Mouse (Mus musculus): Measurements from ENCODE around the gene Enpp6. TPM values are rescaled to one million over a fixed set of nuclear protein-coding genes. Genes with fewer than 3 reads are reported as not detected.

Gene Enpp6
- polyA plus RNA-seq, 1 experiment from 2014 or later: 2.5 TPM

GRCm38 (mm10) chr8:47061105-47061720, 74.5 kb downstream of the Enpp6 start:
- Histone ChIP-seq H3K4me3 (no peak overlapping the region), H3K4me1 (replicated peaks) (no peaks in the 10 kb centered on the region; the same call in 1 of the 2 replicates), H3K9me3 (replicated peaks) (no peaks in the 10 kb centered on the region), H3K4me2 (no peak overlapping the region), H3K36me3 (no peaks in the 10 kb centered on the region), H3K27ac (ENCODE audit: poor library complexity, severe bottlenecking) (no peak overlapping the region), H3K27me3 (replicated peaks) (no peaks in the 10 kb centered on the region), H3K9ac (no peak overlapping the region; the same call in 1 of the 2 replicates)
- no peak for ATAC-seq (ENCODE audit: insufficient number of reproducible peaks, low FRiP score)
- 29% methylated on average over 7 of the region's 7 CpGs for WGBS

- no peak for ATAC-seq (ENCODE audit: insufficient number of reproducible peaks, low FRiP score)
- H3K9ac ChIP-seq: no peak overlapping the region
- WGBS: 82% methylated on average over 9 of the region's 9 CpGs
- H3K27me3 ChIP-seq (replicated peaks): no peaks in the 10 kb centered on the region
- no peaks in the 10 kb centered on the region for H3K9me3 ChIP-seq (replicated peaks)
- no peak overlapping the region for H3K4me3 ChIP-seq
- no peak overlapping the region for H3K4me2 ChIP-seq
- H3K4me1 ChIP-seq (replicated peaks): no peaks in the 10 kb centered on the region
- H3K27ac ChIP-seq (ENCODE audit: poor library complexity, severe bottlenecking): no peak overlapping the region
- no peaks in the 10 kb centered on the region for H3K36me3 ChIP-seq
Observed at GRCm38 (mm10) chr8:47067121-47067520, 80.4 kb downstream of the Enpp6 start.

GRCm38 (mm10) chr8:47069634-47070033, 82.9 kb downstream of the Enpp6 start:
- H3K27me3 ChIP-seq (replicated peaks): no peaks in the 10 kb centered on the region

GRCm38 (mm10) chr8:47072001-47072400, 85.3 kb downstream of the Enpp6 start:
- Histone ChIP-seq H3K36me3 (no peaks in the 10 kb centered on the region), H3K9me3 (replicated peaks) (peaks cover 10% of the 10 kb centered on the region), H3K27me3 (replicated peaks) (no peaks in the 10 kb centered on the region), H3K9ac (no peak overlapping the region), H3K27ac (ENCODE audit: poor library complexity, severe bottlenecking) (no peak overlapping the region), H3K4me1 (replicated peaks) (no peaks in the 10 kb centered on the region), H3K4me2 (no peak overlapping the region), H3K4me3 (no peak overlapping the region)
- 76% methylated on average over 5 of the region's 5 CpGs for WGBS
- ATAC-seq (ENCODE audit: insufficient number of reproducible peaks, low FRiP score): no peak

More at GRCm38 (mm10) chr8:47069634-47070033, 82.9 kb downstream of the Enpp6 start:
- Histone ChIP-seq H3K4me2 (no peak overlapping the region), H3K4me1 (replicated peaks) (no peaks in the 10 kb centered on the region), H3K4me3 (no peak overlapping the region), H3K9me3 (replicated peaks) (no peaks in the 10 kb centered on the region), H3K27ac (ENCODE audit: poor library complexity, severe bottlenecking) (no peak overlapping the region), H3K36me3 (no peaks in the 10 kb centered on the region), H3K9ac (no peak overlapping the region)
- no peak for ATAC-seq (ENCODE audit: insufficient number of reproducible peaks, low FRiP score)
- WGBS: 80% methylated on average over 3 of the region's 3 CpGs

GRCm38 (mm10) chr8:47075941-47076555, 89.4 kb downstream of the Enpp6 start:
- H3K4me1 ChIP-seq (replicated peaks): no peaks in the 10 kb centered on the region
- no peaks in the 10 kb centered on the region for H3K27me3 ChIP-seq (replicated peaks)
- H3K4me3 ChIP-seq: no peak overlapping the region
- H3K36me3 ChIP-seq: no peaks in the 10 kb centered on the region
- H3K9ac ChIP-seq: no peak overlapping the region
- H3K4me2 ChIP-seq: no peak overlapping the region
- peaks cover 11% of the 10 kb centered on the region for H3K9me3 ChIP-seq (replicated peaks)
- no peak for ATAC-seq (ENCODE audit: insufficient number of reproducible peaks, low FRiP score)
- no peak overlapping the region for H3K27ac ChIP-seq (ENCODE audit: poor library complexity, severe bottlenecking)
- WGBS: 78% methylated on average over 6 of the region's 6 CpGs

GRCm38 (mm10) chr8:47080037-47080436, 93.3 kb downstream of the Enpp6 start:
- H3K9ac ChIP-seq: no peak overlapping the region
- H3K36me3 ChIP-seq: no peaks in the 10 kb centered on the region
- no peaks in the 10 kb centered on the region for H3K4me1 ChIP-seq (replicated peaks)
- H3K9me3 ChIP-seq (replicated peaks): peaks cover 11% of the 10 kb centered on the region
- 74% methylated on average over 4 of the region's 4 CpGs for WGBS
- no peak overlapping the region for H3K27ac ChIP-seq (ENCODE audit: poor library complexity, severe bottlenecking)
- no peaks in the 10 kb centered on the region for H3K27me3 ChIP-seq (replicated peaks)
- no peak overlapping the region for H3K4me3 ChIP-seq
- no peak overlapping the region for H3K4me2 ChIP-seq
- ATAC-seq (ENCODE audit: insufficient number of reproducible peaks, low FRiP score): no peak

- Histone ChIP-seq H3K4me2 (no peak overlapping the region), H3K27ac (ENCODE audit: poor library complexity, severe bottlenecking) (no peak overlapping the region), H3K4me1 (replicated peaks) (no peaks in the 10 kb centered on the region), H3K4me3 (no peak overlapping the region), H3K9me3 (replicated peaks) (no peaks in the 10 kb centered on the region), H3K36me3 (no peaks in the 10 kb centered on the region), H3K27me3 (replicated peaks) (no peaks in the 10 kb centered on the region), H3K9ac (no peak overlapping the region)
- 80% methylated on average over 22 of the region's 22 CpGs for WGBS
- no peak for ATAC-seq (ENCODE audit: insufficient number of reproducible peaks, low FRiP score)
Observed at GRCm38 (mm10) chr8:47082201-47083027, 95.7 kb downstream of the Enpp6 start.

- no peaks in the 10 kb centered on the region for H3K27me3 ChIP-seq (replicated peaks)
- no peaks in the 10 kb centered on the region for H3K9me3 ChIP-seq (replicated peaks)
- no peak overlapping the region for H3K9ac ChIP-seq
- ATAC-seq (ENCODE audit: insufficient number of reproducible peaks, low FRiP score): no peak
- H3K36me3 ChIP-seq: no peaks in the 10 kb centered on the region
- no peak overlapping the region for H3K4me2 ChIP-seq
- no peaks in the 10 kb centered on the region for H3K4me1 ChIP-seq (replicated peaks)
- WGBS: 79% methylated on average over 8 of the region's 8 CpGs
- no peak overlapping the region for H3K4me3 ChIP-seq
- H3K27ac ChIP-seq (ENCODE audit: poor library complexity, severe bottlenecking): no peak overlapping the region
Observed at GRCm38 (mm10) chr8:47090021-47090420, 103.3 kb downstream of the Enpp6 start.

GRCm38 (mm10) chr8:47105617-47106016, 118.9 kb downstream of the Enpp6 start:
- no peak for ATAC-seq (ENCODE audit: insufficient number of reproducible peaks, low FRiP score)
- 40% methylated on average over 2 of the region's 2 CpGs for WGBS

GRCm38 (mm10) chr8:47114133-47114796, 127.6 kb downstream of the Enpp6 start:
- Histone ChIP-seq H3K36me3 (no peaks in the 10 kb centered on the region), H3K9ac (no peak overlapping the region), H3K27me3 (replicated peaks) (no peaks in the 10 kb centered on the region), H3K4me3 (no peak overlapping the region), H3K27ac (ENCODE audit: poor library complexity, severe bottlenecking) (no peak overlapping the region), H3K4me1 (replicated peaks) (no peaks in the 10 kb centered on the region), H3K4me2 (no peak overlapping the region), H3K9me3 (replicated peaks) (peaks cover 8% of the 10 kb centered on the region; the same call in 1 of the 2 replicates)
- 73% methylated on average over 17 of the region's 17 CpGs for WGBS
- ATAC-seq (ENCODE audit: insufficient number of reproducible peaks, low FRiP score): no peak

More at GRCm38 (mm10) chr8:47105617-47106016, 118.9 kb downstream of the Enpp6 start:
- H3K9me3 ChIP-seq (replicated peaks): 0 out of 2 replicates have a peak, but pooled peaks cover 2% of the 10 kb centered on the region
- H3K4me2 ChIP-seq: no peak overlapping the region
- no peak overlapping the region for H3K27ac ChIP-seq (ENCODE audit: poor library complexity, severe bottlenecking)
- no peak overlapping the region for H3K4me3 ChIP-seq
- no peaks in the 10 kb centered on the region for H3K36me3 ChIP-seq
- H3K27me3 ChIP-seq (replicated peaks): no peaks in the 10 kb centered on the region
- H3K9ac ChIP-seq: no peak overlapping the region
- no peaks in the 10 kb centered on the region for H3K4me1 ChIP-seq (replicated peaks)

GRCm38 (mm10) chr8:47117336-47117735, 130.6 kb downstream of the Enpp6 start:
- Histone ChIP-seq H3K4me2 (no peak overlapping the region), H3K9me3 (replicated peaks) (peaks cover 5% of the 10 kb centered on the region; the same call in 1 of the 2 replicates), H3K9ac (no peak overlapping the region), H3K27ac (ENCODE audit: poor library complexity, severe bottlenecking) (no peak overlapping the region), H3K27me3 (replicated peaks) (no peaks in the 10 kb centered on the region), H3K4me1 (replicated peaks) (no peaks in the 10 kb centered on the region), H3K36me3 (no peaks in the 10 kb centered on the region), H3K4me3 (no peak overlapping the region)
- 74% methylated on average over 4 of the region's 4 CpGs for WGBS
- no peak for ATAC-seq (ENCODE audit: insufficient number of reproducible peaks, low FRiP score)
